Mouse (Mus musculus) kidney, adult 2 months (tissue): ENCODE data around the gene Hsd17b7. TPM values are rescaled to one million over a fixed set of nuclear protein-coding genes. Genes with fewer than 3 reads are reported as not detected.

Experiments
- DNase-seq: peaks from one replicate; pipeline ENCODE4 v3.0.0; 2021
- H3K27ac ChIP-seq: fragments of 200-500 bp; 2 replicates; pipeline ENCODE4 v1.5.1; 2012; ENCODE audit warnings: low read depth, low read length, control low read depth, inconsistent platforms; ENCODE audit not compliant: insufficient read depth
- H3K27me3 ChIP-seq: fragments of 200-500 bp; replicated peaks from 2 replicates; pipeline ENCODE4 v1.6.1; 2012; ENCODE audit warnings: mild to moderate bottlenecking, moderate library complexity, low read length, inconsistent platforms; ENCODE audit not compliant: control insufficient read depth, insufficient read depth
- H3K36me3 ChIP-seq: fragments of 200-500 bp; 2 replicates; pipeline ENCODE4 v1.6.1; 2012; ENCODE audit warnings: mild to moderate bottlenecking, moderate library complexity, low read length, inconsistent platforms; ENCODE audit not compliant: control insufficient read depth, insufficient read depth
- H3K4me1 ChIP-seq: fragments of 200-500 bp; 2 replicates; pipeline ENCODE4 v1.6.1; 2011; ENCODE audit warnings: low read length; ENCODE audit not compliant: control insufficient read depth, insufficient read depth
- H3K4me3 ChIP-seq: fragments of 200-500 bp; 2 replicates; pipeline ENCODE4 v1.5.1; 2011; ENCODE audit warnings: mild to moderate bottlenecking, low read depth, low read length, control low read depth; ENCODE audit not compliant: insufficient read depth
- CTCF ChIP-seq: fragments of 200-500 bp; conservative IDR thresholded peaks from 2 replicates; pipeline ENCODE4 v1.5.1; 2011; ENCODE audit warnings: low read depth, mild to moderate bottlenecking, control low read depth, low read length, moderate library complexity, mixed read lengths; ENCODE audit not compliant: insufficient read depth, insufficient read length
- POLR2A ChIP-seq: fragments of 200-500 bp; IDR thresholded peaks from one replicate; pipeline ENCODE4 v1.6.1; 2011; ENCODE audit warnings: low read depth, low read length, control low read depth
- WGBS: fragments of 180-500 bp; shearing (Covaris S2); methylation state at CpG from one replicate; pipeline ENCODE4 v1.1.7; 2018; 5-methylcytosine and 5-hydroxymethylcytosine counted together
- polyA plus RNA-seq: library from polyadenylated mRNA; depleted of rRNA; stranded (reverse); fragments of >200 nt; gene quantifications from 2 replicates; pipeline ENCODE4 v1.2.3, GENCODE M21; 2012

Hsd17b7 gene
- polyA plus RNA-seq, 1 experiment = 12.2 TPM

- H3K4me3 ChIP-seq = peak overlapping the region; percentile 21; the same call in 1 of the 2 replicates
- TF ChIP-seq POLR2A = no peak
- TF ChIP-seq CTCF = peak; percentile 75
- no peaks in the 10 kb centered on the region for H3K27me3 ChIP-seq
- H3K36me3 ChIP-seq = no peaks in the 10 kb centered on the region
- DNase-seq = peak; percentile 47
- H3K4me1 ChIP-seq = peaks cover 4% of the 10 kb centered on the region; the same call in 1 of the 2 replicates
- 22% methylated on average over 8 of the region's 8 CpGs for WGBS
- no peak overlapping the region for H3K27ac ChIP-seq
Observed at GRCm38 (mm10) chr1:169921710-169922211, 47.3 kb downstream of the Hsd17b7 start.

GRCm38 (mm10) chr1:169919211-169919610 is 49.8 kb downstream of the Hsd17b7 start:
- Histone ChIP-seq H3K27me3 (no peaks in the 10 kb centered on the region), H3K4me1 (peaks cover 4% of the 10 kb centered on the region; the same call in 1 of the 2 replicates), H3K27ac (no peak overlapping the region), H3K4me3 (no peak overlapping the region), H3K36me3 (no peaks in the 10 kb centered on the region)
- TF ChIP-seq POLR2A (no peak), CTCF (peak; percentile 89)
- WGBS = 3% methylated on average over 11 of the region's 11 CpGs
- peak; percentile 76 for DNase-seq

GRCm38 (mm10) chr1:169917998-169918397 is 51.0 kb downstream of the Hsd17b7 start:
- H3K4me1 ChIP-seq = peaks cover 4% of the 10 kb centered on the region; the same call in 1 of the 2 replicates
- H3K27ac ChIP-seq = no peak overlapping the region
- WGBS = 32% methylated on average over 4 of the region's 4 CpGs
- DNase-seq = peak; percentile 37
- peak; percentile 70 for TF ChIP-seq CTCF
- TF ChIP-seq POLR2A = no peak
- H3K36me3 ChIP-seq = no peaks in the 10 kb centered on the region
- H3K27me3 ChIP-seq = no peaks in the 10 kb centered on the region
- no peak overlapping the region for H3K4me3 ChIP-seq

- no peak for DNase-seq
- WGBS = 56% methylated on average over 9 of the region's 9 CpGs
- no peaks in the 10 kb centered on the region for H3K36me3 ChIP-seq
- TF ChIP-seq CTCF = no peak
- TF ChIP-seq POLR2A = no peak
- H3K27me3 ChIP-seq = no peaks in the 10 kb centered on the region
- H3K27ac ChIP-seq = no peak overlapping the region
- H3K4me3 ChIP-seq = no peak overlapping the region
- H3K4me1 ChIP-seq = peaks cover 4% of the 10 kb centered on the region; the same call in 1 of the 2 replicates
Observed at GRCm38 (mm10) chr1:169917115-169917796, 51.8 kb downstream of the Hsd17b7 start.

- 35% methylated on average over 7 of the region's 7 CpGs for WGBS
- no peak for DNase-seq
- no peak for TF ChIP-seq CTCF
- no peak for TF ChIP-seq POLR2A
Observed at GRCm38 (mm10) chr1:169916659-169917058, 52.4 kb downstream of the Hsd17b7 start.

GRCm38 (mm10) chr1:169911526-169911925 is 57.5 kb downstream of the Hsd17b7 start:
- TF ChIP-seq POLR2A = no peak
- TF ChIP-seq CTCF = no peak
- no peaks in the 10 kb centered on the region for H3K36me3 ChIP-seq
- DNase-seq = no peak
- no peak overlapping the region for H3K4me3 ChIP-seq
- no peaks in the 10 kb centered on the region for H3K4me1 ChIP-seq
- H3K27me3 ChIP-seq = no peaks in the 10 kb centered on the region
- 73% methylated on average over 6 of the region's 6 CpGs for WGBS
- H3K27ac ChIP-seq = no peak overlapping the region

More at GRCm38 (mm10) chr1:169916659-169917058, 52.4 kb downstream of the Hsd17b7 start:
- Histone ChIP-seq H3K27ac (no peak overlapping the region), H3K4me3 (no peak overlapping the region), H3K4me1 (peaks cover under 1% of the 10 kb centered on the region; the same call in 1 of the 2 replicates), H3K27me3 (no peaks in the 10 kb centered on the region), H3K36me3 (no peaks in the 10 kb centered on the region)

GRCm38 (mm10) chr1:169910751-169911150 is 58.3 kb downstream of the Hsd17b7 start:
- DNase-seq = no peak
- Histone ChIP-seq H3K36me3 (no peaks in the 10 kb centered on the region), H3K4me1 (no peaks in the 10 kb centered on the region), H3K4me3 (no peak overlapping the region), H3K27ac (no peak overlapping the region), H3K27me3 (no peaks in the 10 kb centered on the region)
- TF ChIP-seq CTCF (no peak), POLR2A (no peak)
- 54% methylated on average over 7 of the region's 7 CpGs for WGBS
